Mouse (Mus musculus) brain, embryonic 14.5 days (tissue): ENCODE results near the gene Zfhx3.

Source experiments
- CTCF ChIP-seq: fragments of 200-500 bp; IDR thresholded peaks from 2 replicates; pipeline ENCODE4 v1.5.1; 2012; ENCODE audit warnings: inconsistent platforms, mild to moderate bottlenecking, moderate library complexity, borderline replicate concordance; ENCODE audit not compliant: insufficient read depth, insufficient read length; ENCODE audit errors: extremely low read depth
- POLR2A ChIP-seq: fragments of 200-500 bp; IDR thresholded peaks from 2 replicates; pipeline ENCODE4 v1.6.1; 2012; ENCODE audit warnings: mild to moderate bottlenecking, inconsistent platforms, borderline replicate concordance; ENCODE audit not compliant: poor library complexity, insufficient read depth, insufficient read length, severe bottlenecking; ENCODE audit errors: extremely low read depth

DNA sequence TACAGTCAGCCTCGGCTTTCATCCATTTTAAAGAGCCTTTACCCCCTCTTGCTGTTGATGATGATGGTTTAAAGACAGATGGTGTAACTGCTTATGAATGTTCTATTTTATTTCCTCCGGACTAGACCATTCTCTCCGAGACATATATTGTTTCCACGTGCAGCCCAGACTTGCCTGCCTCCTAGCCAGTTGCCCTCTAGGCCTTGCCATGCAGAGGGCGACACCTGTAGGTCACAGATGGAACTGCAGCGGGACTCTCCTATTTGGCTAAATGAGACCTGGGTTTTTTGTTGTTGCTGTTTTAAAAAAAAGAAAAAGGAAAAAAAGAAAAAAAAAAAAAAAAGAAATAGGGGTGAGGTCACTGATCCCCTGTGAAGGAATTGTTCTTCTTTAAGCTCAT, 969.1 kb downstream of the Zfhx3 start:
- TF ChIP-seq CTCF (peak; percentile 99), POLR2A (no peak)
